Mouse (Mus musculus) heart, postnatal 14 days (tissue): ENCODE results near the gene Iffo1. TPM values are rescaled to one million over a fixed set of nuclear protein-coding genes. Genes with fewer than 3 reads are reported as not detected.
A peak's percentile ranks its signal among the peaks of the same experiment; 100 is the strongest.

Experiments used
- DNase-seq, 2 experiments: peaks; one replicate each; pipeline ENCODE4 v3.0.0; 2021 to 2022
- intact Hi-C: fragments of 180-260 bp; cut with DNase I; formaldehyde crosslinking; loops from one replicate; pipeline ENCODE4 v1.15.1; 2025
- microRNA-seq, 2 experiments: library from miRNA; unstranded; fragments of <30 nt; microRNA quantifications; one replicate each; pipeline ENCODE4 v1.2.0; 2021 to 2022
- total RNA-seq, 2 experiments: library from RNA; stranded (reverse); gene quantifications; 2 replicates each; pipeline ENCODE4 v1.2.3; 2021

Gene Iffo1
- total RNA-seq, 2 experiments from 2014 or later: 10.0 to 16.1 TPM

DNA sequence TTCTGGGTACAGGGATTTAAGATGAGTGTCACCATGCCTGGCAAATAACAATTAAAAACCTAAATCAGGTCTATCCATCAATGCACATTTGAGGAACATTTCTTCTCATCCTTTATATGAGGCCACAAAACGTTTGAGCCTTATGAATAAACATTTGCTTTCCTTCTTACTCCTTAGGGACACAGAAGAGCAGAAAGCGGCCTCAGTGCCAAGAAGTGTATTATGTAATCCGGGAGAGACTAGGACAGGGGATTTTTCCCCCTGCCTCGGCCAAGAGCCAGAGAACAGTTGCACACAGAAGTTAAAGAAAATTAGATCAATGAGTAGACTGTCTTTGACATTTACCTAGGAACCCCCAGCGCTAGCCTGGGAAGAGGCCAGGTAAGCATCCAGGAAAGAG, 37.1 kb downstream of the Iffo1 start:
- no peak for DNase-seq
- intact Hi-C loops: no loop called here

- DNase-seq: no peak
- intact Hi-C loops: no loop called here
Observed at GRCm38 (mm10) chr6:125186203-125186602, 41.2 kb downstream of the Iffo1 start.

- intact Hi-C loops: loop anchor here (5.0 kb wide), 1 partner anchor 44 kb away; the partner anchor contains the start of gene Iffo1
- no peak for DNase-seq
Observed at GRCm38 (mm10) chr6:125190816-125191215, 45.8 kb downstream of the Iffo1 start.

DNA sequence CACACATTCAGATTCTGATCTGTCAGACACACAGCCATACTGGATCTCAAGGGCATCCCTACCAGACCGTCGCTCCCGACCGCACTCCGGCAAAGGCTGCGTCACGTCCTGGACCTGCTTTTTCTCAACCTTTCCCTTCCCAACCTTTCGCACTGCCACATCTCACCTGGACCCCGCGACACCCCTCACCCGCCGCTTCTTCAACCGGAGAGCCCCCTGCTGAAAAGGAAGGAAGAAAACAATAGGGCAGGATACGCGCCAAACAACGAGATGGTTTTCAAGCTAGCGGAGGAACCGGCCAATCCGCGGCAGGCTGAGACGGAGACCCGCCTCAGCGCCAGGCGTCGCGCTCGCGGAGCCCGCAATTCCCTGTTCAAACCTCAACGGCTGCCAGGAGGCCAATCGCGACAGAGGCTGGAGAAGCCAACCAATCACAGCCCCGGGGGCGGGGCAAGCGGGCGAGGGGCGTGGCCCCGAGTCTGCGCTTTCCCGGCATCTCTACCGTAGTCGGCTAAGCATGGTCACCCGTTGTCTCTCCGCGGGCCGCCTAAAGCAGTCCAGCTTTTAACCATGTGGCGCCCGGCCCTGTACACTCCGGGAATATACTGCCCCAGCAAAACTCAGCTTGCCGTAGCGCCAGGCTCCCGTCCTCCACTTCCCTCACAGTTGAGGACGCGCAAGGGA, 46.4 kb downstream of the Iffo1 start, which contains the start of the genes Ncapd2 and Mrpl51:
Gene Ncapd2 (minus strand): TSS at position 370 of the 684 bp plus-strand sequence.
Gene Mrpl51 (plus strand): TSS at position 470 of the 684 bp plus-strand sequence.
- intact Hi-C loops: loop anchor here (5.0 kb wide), 1 partner anchor 44 kb away; the partner anchor contains the start of gene Iffo1
- DNase-seq: peak; percentile 98

- intact Hi-C loops: loop anchor here (5.0 kb wide), 1 partner anchor 45 kb away; the partner anchor contains the start of gene Iffo1
- peak; percentile 89 to 93 for DNase-seq
Observed at GRCm38 (mm10) chr6:125192016-125192714, 47.1 kb downstream of the Iffo1 start.

DNA sequence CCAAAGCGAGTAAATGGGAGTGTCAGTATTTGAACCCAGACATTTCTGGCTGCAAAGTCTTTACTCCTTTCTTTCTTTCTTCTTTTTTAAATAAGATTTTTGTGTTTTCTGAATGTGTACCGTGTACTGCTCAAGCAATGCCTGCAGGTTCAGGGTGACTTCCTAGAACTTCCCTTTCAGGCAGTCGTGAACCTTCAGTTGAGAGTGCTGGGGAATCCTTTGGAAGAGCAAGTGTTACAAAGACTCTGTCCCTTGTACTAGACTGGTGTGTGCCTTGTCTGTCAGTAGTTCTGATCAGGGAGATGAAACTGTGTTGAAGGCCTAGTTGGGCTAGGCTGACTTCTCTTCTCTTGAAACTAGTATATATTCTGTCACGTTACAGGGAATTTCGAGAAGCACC, 47.8 kb downstream of the Iffo1 start:
- intact Hi-C loops: loop anchor here (5.0 kb wide), 1 partner anchor 46 kb away; the partner anchor contains the start of gene Iffo1
- no peak for DNase-seq

GRCm38 (mm10) chr6:125193390-125193789, 48.3 kb downstream of the Iffo1 start:
- DNase-seq: no peak
- intact Hi-C loops: loop anchor here (5.0 kb wide), 1 partner anchor 46 kb away; the partner anchor contains the start of gene Iffo1

- intact Hi-C loops: no loop called here
- no peak for DNase-seq
Observed at GRCm38 (mm10) chr6:125195541-125196075, 50.6 kb downstream of the Iffo1 start.

DNA sequence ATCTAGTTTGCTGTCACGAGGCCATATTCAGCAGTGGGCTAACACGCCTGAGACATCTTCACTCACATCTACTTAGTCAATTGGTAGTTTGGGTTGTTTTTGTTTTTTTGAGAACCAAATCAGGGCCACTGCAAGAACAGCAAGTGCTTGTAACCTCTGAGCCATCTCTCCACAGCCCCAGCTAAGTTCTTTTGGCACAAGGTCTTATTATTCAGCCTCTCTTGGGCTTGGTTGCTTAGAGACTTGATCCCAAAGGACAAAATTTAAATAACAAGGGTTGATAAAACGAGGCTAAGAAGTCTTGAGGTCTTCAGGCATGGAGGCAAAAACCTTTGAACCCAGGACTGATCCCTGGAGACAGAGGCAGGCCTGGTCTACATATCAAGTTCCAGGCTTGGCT, 51.3 kb downstream of the Iffo1 start:
- no peak for DNase-seq
- intact Hi-C loops: no loop called here

DNA sequence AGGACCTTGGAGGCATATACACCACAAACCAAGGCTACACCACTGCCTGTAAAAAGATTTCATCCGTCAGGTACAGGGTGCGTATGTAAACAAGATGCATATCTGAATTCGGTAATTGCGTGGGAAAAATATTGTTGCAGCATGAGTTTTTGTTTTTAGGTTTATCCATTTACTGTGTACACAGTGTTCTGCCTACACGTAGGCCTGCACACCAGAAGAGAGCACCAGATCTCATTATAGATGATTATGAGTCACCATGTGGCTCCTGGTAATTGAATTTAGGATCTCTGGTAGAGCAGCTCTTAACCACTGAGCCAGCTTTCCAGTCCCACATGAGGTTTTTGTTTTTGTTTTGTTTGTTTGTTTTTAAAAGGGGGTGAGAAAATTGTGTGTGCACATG, 52.1 kb downstream of the Iffo1 start:
- no peak for DNase-seq
- intact Hi-C loops: no loop called here

GRCm38 (mm10) chr6:125210436-125210835, 65.4 kb downstream of the Iffo1 start:
- intact Hi-C loops: no loop called here
- no peak for DNase-seq

Small RNA genes lying within 50 kb of the gene (microRNA-seq; reads per million reads assigned to microRNA genes)
- gene Mir3098: 1.7 to 3.8 reads per million in 2 experiments
- gene Mir7045: 0 to 1.8 reads per million in 2 experiments

Other genes starting within 250 kb of the Iffo1 start
- under 1 TPM; 0.62 to 0.80 TPM for gene Lag3, start 233.5 kb upstream of the Iffo1 start, total RNA-seq
- 100 to 1,000 TPM; 369 to 378 TPM for gene Ptms, start 225.1 kb upstream of the Iffo1 start, total RNA-seq
- 100 to 1,000 TPM; 214 to 217 TPM for gene Mlf2, start 213.9 kb upstream of the Iffo1 start, total RNA-seq
- gene Cops7a, start 179.7 kb upstream of the Iffo1 start, total RNA-seq: 10 to 100 TPM; 90.1 to 99.6 TPM
- under 1 TPM; 0.60 to 0.66 TPM for gene Pianp, start 148.5 kb upstream of the Iffo1 start, total RNA-seq
- gene Zfp384, start 136.1 kb upstream of the Iffo1 start, total RNA-seq: 10 to 100 TPM; 24.4 to 24.8 TPM
- 10 to 100 TPM; 40.6 to 41.9 TPM for gene Ing4, start 105.5 kb upstream of the Iffo1 start, total RNA-seq
- 1 to 10 TPM; 3.8 to 4.5 TPM for gene Acrbp, start 95.6 kb upstream of the Iffo1 start, total RNA-seq
- under 1 TPM; 0.41 to 0.83 TPM for gene Lpar5, start 77.3 kb upstream of the Iffo1 start, total RNA-seq
- 100 to 1,000 TPM; 141 to 145 TPM for gene Chd4, start 49.3 kb upstream of the Iffo1 start, total RNA-seq
- 10 to 100 TPM; 16.2 to 19.9 TPM for gene Nop2, start 13.3 kb upstream of the Iffo1 start, total RNA-seq
- gene Gapdh, start 21.2 kb downstream of the Iffo1 start, total RNA-seq: 1,000 to 10,000 TPM; 3,924 to 4,148 TPM
- 10 to 100 TPM; 28.1 to 33.4 TPM for gene Ncapd2, start 46.5 kb downstream of the Iffo1 start, total RNA-seq
- 100 to 1,000 TPM; 279 to 289 TPM for gene Mrpl51, start 46.6 kb downstream of the Iffo1 start, total RNA-seq
- gene Vamp1, start 70.3 kb downstream of the Iffo1 start, total RNA-seq: 1 to 10 TPM; 9.3 to 9.8 TPM
- gene Tapbpl, start 86.6 kb downstream of the Iffo1 start, total RNA-seq: 1 to 10 TPM; 4.0 to 4.3 TPM
- 1 to 10 TPM in 1 of 2 experiments, under 1 TPM in 1; 0.91 to 7.5 TPM for gene Cd27, start 91.8 kb downstream of the Iffo1 start, total RNA-seq
- not detected for gene Tuba3a, start 140.8 kb downstream of the Iffo1 start, total RNA-seq
- 10 to 100 TPM; 34.6 to 36.0 TPM for gene Ltbr, start 168.6 kb downstream of the Iffo1 start, total RNA-seq
- 1 to 10 TPM in 1 of 2 experiments, under 1 TPM in 1; 1.00 to 1.1 TPM for gene Scnn1a, start 175.4 kb downstream of the Iffo1 start, total RNA-seq
- gene Tnfrsf1a, start 204.1 kb downstream of the Iffo1 start, total RNA-seq: 10 to 100 TPM; 63.4 to 70.7 TPM
- gene Plekhg6, start 235.6 kb downstream of the Iffo1 start, total RNA-seq: not detected